Mouse (Mus musculus): Measurements from ENCODE around the gene Dlg1.

- no peak for TF ChIP-seq CTCF (conservative IDR thresholded peaks at IDR 0.05; ENCODE audit: insufficient read depth, insufficient read length, low read depth, low read length)
- TF ChIP-seq POLR2A (IDR thresholded peaks at IDR 0.05; ENCODE audit: low read depth, low read length): no peak
Observed at GRCm38 (mm10) chr16:31616382-31616781, 46.9 kb upstream of the Dlg1 start.
